Mouse (Mus musculus) heart, adult 2 months (tissue): ENCODE data around the gene Galm.

Experiments used
- CTCF ChIP-seq: fragments of 200-600 bp; IDR thresholded peaks from 2 replicates; pipeline ENCODE4 v1.8.1; 2022; ENCODE audit warnings: antibody characterized with exemption, mild to moderate bottlenecking, moderate library complexity
- POLR2A ChIP-seq: fragments of 200-500 bp; IDR thresholded peaks from 2 replicates; pipeline ENCODE4 v1.6.1; 2011; ENCODE audit warnings: mild to moderate bottlenecking, low read depth, low read length, control low read depth; ENCODE audit not compliant: insufficient read depth

DNA sequence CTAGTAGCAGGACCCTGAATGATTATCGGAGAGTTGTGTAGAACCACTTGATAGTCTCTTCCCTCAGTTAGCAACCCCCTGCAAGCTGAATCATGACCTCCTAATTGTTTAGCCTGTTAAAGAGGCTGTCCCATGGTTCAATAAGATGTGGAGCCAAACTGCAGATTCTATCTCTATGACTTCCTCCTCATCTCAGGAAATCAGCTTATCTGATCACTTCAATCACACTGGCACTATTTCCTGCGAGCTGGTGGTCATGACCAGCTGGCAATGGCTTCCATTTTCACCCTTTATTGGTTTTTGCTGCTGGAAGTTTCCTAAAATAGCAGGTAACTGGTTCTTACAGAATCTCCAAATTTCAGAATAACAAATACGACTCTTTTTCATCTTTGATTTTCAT is 18.5 kb downstream of the Galm start:
- TF ChIP-seq POLR2A: no peak
- no peak for TF ChIP-seq CTCF
